Mouse (Mus musculus) lung, adult 18-20 months (tissue): ENCODE data around the gene Tkt.

Experiments
- DNase-seq, 2 experiments: peaks; one replicate each; pipeline ENCODE4 v3.0.0; 2022; ENCODE audit warnings: mixed read lengths in 2 of 2

Tkt gene

GRCm38 (mm10) chr14:30622556-30622955 is 74.4 kb downstream of the Tkt start:
- no peak for DNase-seq
